ENCODE assay signal across 7 mouse cellular contexts in genomic region chr6:39562166-39563015, GRCm38 (mm10). TPM values are rescaled to one million over a fixed set of nuclear protein-coding genes. Genes with fewer than 3 reads are reported as not detected.
DNase-seq lines count a peak whose midpoint lies in the region; ATAC-seq lines count a peak whose summit lies in the region.

No protein-coding gene starts in this region.

- DNase-seq in adrenal gland, postnatal 10 days, result peak; percentile 87
- DNase-seq in embryo, embryonic 11 days, result peak; percentile 91
- DNase-seq in gastrocnemius, postnatal 25 days, result peak; percentile 48
- DNase-seq in left cerebral cortex, postnatal 10 days (ENCODE audit: extremely low spot score in 1 of 2, low spot score in 2 of 2), result peak; percentile 71 to 90
- DNase-seq in right cerebral cortex, postnatal 14 days, result peak; percentile 76

- no peaks in the 10 kb centered on the region for H3K27me3 ChIP-seq in intestine, embryonic 15.5 days (replicated peaks)

- intact Hi-C loops in left cerebral cortex, postnatal 10 days (cut with DNase I), result loop anchor here (2.0 kb wide), 1 partner anchor 100 kb away; no protein-coding TSS in a partner anchor

- peaks cover 5% of the 10 kb centered on the region for H3K4me1 ChIP-seq in intestine, embryonic 15.5 days (replicated peaks)

- H3K27ac ChIP-seq in intestine, embryonic 15.5 days, result no peak overlapping the region

- no peaks in the 10 kb centered on the region for H3K9me3 ChIP-seq in intestine, embryonic 15.5 days

- peak; percentile 67 for ATAC-seq in intestine, embryonic 15.5 days
- peak; percentile 93 for ATAC-seq in megakaryocyte progenitor cell, adult 5-6 weeks (replicated peaks; ENCODE audit: poor library complexity)

- peak overlapping the region; percentile 15 for H3K4me3 ChIP-seq in intestine, embryonic 15.5 days (replicated peaks)

- no peaks in the 10 kb centered on the region for H3K36me3 ChIP-seq in intestine, embryonic 15.5 days

- 18% methylated on average over 23 of the region's 23 CpGs for WGBS in intestine, embryonic 15.5 days

- no peak overlapping the region for H3K9ac ChIP-seq in intestine, embryonic 15.5 days

- H3K4me2 ChIP-seq in intestine, embryonic 15.5 days (replicated peaks), result peak overlapping the region; percentile 47

RNA-seq across cellular contexts. Expression of gene Dennd2a, which starts 4.7 kb away (rescaled TPM):
- 10 to 100 TPM; 14.3 to 16.0 TPM for total RNA-seq in adrenal gland, postnatal 10 days (2021)
- 1 to 10 TPM; 4.6 to 4.7 TPM for total RNA-seq in gastrocnemius, postnatal 25 days (2021)
- 11.7 and 12.3 TPM in 2 replicates for polyA plus RNA-seq in intestine, embryonic 15.5 days (2015; fragmentation: Nextera tagmentation; extraction: Ambion mirVana)
- total RNA-seq in left cerebral cortex, postnatal 10 days (2021), result 10 to 100 TPM; 19.8 to 21.8 TPM
- total RNA-seq in megakaryocyte progenitor cell, adult 5-6 weeks (2015), result 1.1 TPM in 1 of 2 replicates, not detected in the other
- total RNA-seq in megakaryocyte progenitor cell, adult 5-6 weeks (2017), result 0.46 TPM in 1 of 2 replicates, not detected in the other

RNA-seq across cellular contexts. Expression of gene Adck2, which starts 11.3 kb away (rescaled TPM):
- total RNA-seq in adrenal gland, postnatal 10 days (2021), result 10 to 100 TPM; 22.2 to 35.0 TPM
- 1 to 10 TPM; 5.9 to 7.3 TPM for total RNA-seq in gastrocnemius, postnatal 25 days (2021)
- 28.0 and 29.1 TPM in 2 replicates for polyA plus RNA-seq in intestine, embryonic 15.5 days (2015; fragmentation: Nextera tagmentation; extraction: Ambion mirVana)
- 10 to 100 TPM; 24.2 to 29.8 TPM for total RNA-seq in left cerebral cortex, postnatal 10 days (2021)
- 7.5 and 7.6 TPM in 2 replicates for total RNA-seq in megakaryocyte progenitor cell, adult 5-6 weeks (2015)
- 5.6 and 7.3 TPM in 2 replicates for total RNA-seq in megakaryocyte progenitor cell, adult 5-6 weeks (2017)

RNA-seq across cellular contexts. Expression of gene Gm42420, which starts 23.2 kb away (rescaled TPM):
- 1 to 10 TPM; 1.0 to 1.3 TPM for total RNA-seq in adrenal gland, postnatal 10 days (2021)
- total RNA-seq in gastrocnemius, postnatal 25 days (2021), result not detected
- polyA plus RNA-seq in intestine, embryonic 15.5 days (2015; fragmentation: Nextera tagmentation; extraction: Ambion mirVana), result 1.1 and 1.2 TPM in 2 replicates
- not detected for total RNA-seq in left cerebral cortex, postnatal 10 days (2021)
- 6.5 and 7.1 TPM in 2 replicates for total RNA-seq in megakaryocyte progenitor cell, adult 5-6 weeks (2015)
- not detected in 2 replicates for total RNA-seq in megakaryocyte progenitor cell, adult 5-6 weeks (2017)

RNA-seq across cellular contexts. Expression of gene Ndufb2, which starts 30.0 kb away (rescaled TPM):
- total RNA-seq in adrenal gland, postnatal 10 days (2021), result 100 to 1,000 TPM; 335 to 373 TPM
- 100 to 1,000 TPM; 442 to 448 TPM for total RNA-seq in gastrocnemius, postnatal 25 days (2021)
- polyA plus RNA-seq in intestine, embryonic 15.5 days (2015; fragmentation: Nextera tagmentation; extraction: Ambion mirVana), result 378 and 432 TPM in 2 replicates
- 100 to 1,000 TPM; 196 to 198 TPM for total RNA-seq in left cerebral cortex, postnatal 10 days (2021)
- 129 and 139 TPM in 2 replicates for total RNA-seq in megakaryocyte progenitor cell, adult 5-6 weeks (2015)
- 78.8 and 107 TPM in 2 replicates for total RNA-seq in megakaryocyte progenitor cell, adult 5-6 weeks (2017)
